Mouse (Mus musculus): ENCODE data around the gene Psenen.

The Psenen gene

DNA sequence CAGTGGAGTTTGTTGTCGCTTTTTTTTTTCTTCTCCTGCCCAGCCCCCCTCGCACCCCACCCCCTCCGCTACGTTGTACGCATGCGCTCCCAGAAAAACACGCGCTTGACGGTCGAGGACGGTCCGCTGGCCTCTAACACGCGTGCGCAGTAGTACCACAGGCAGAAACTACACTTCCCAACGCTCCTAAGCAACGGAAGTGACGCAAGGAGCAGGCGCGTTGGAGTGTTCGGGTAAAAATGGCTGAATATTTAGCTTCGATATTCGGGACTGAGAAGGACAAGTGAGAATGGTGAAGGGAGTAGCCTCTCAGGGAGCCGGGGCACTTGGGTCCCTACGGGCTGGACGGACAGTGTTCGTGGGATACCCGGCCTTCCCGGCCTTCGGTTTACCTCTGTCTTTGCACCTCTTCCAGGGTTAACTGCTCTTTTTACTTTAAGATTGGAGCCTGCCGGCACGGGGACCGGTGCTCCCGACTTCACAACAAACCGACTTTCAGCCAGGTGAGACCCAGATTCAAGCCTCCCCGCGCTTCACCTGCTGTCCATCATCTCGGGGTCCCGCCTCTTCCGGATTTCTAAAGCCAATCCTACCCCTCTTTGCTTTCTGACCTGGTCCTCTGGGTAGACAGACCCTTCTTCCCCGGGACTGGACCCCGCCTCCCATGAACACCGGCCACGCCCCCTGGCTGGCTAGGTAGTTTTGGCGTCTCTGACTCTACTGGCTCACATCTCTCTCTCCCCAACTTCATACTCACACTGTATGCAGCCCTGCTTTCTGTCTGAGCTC lies at the start of gene Psenen, which contains the start of the genes U2af1l4 and Gm49396:
Gene Psenen, minus strand, starts transcription at position 511 of the 789 bp plus-strand sequence.
Gene U2af1l4, plus strand, starts transcription at position 185 of the 789 bp plus-strand sequence.
Gene Gm49396, plus strand, starts transcription at position 228 of the 789 bp plus-strand sequence.
- peak; percentile 99 for DNase-seq (ENCODE audit: low read depth)

GRCm38 (mm10) chr7:30612654-30613402 lies 49.4 kb upstream of the Psenen start, which contains the start of gene Upk1a:
TSS of gene Upk1a (minus strand) at chr7:30612847.
- no peak for DNase-seq (ENCODE audit: low read depth)

DNA sequence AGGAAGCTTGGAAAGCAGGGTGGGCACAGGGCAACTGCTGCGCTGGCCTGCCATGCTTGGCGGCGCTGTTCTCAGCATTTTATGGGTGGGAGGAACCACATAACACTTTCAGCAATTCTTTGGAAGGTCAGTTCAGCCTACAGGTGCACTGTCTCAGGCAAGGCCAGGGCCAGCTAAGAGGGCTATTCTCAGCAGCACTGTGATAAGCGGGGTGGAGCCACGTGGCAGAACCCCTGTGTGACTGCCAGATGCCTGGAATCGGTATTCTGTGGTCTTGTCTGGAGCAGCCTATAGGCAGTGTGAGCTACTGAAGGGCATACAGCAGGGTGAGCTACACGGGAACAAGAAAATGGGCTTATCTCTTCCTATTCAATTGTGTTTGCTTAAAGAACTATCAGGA lies 46.6 kb upstream of the Psenen start:
- no peak for DNase-seq (ENCODE audit: low read depth)

GRCm38 (mm10) chr7:30608476-30608875 lies 45.0 kb upstream of the Psenen start:
- DNase-seq (ENCODE audit: low read depth): no peak

GRCm38 (mm10) chr7:30607706-30608309 lies 44.4 kb upstream of the Psenen start:
- DNase-seq (ENCODE audit: low read depth): peak; percentile 70

DNA sequence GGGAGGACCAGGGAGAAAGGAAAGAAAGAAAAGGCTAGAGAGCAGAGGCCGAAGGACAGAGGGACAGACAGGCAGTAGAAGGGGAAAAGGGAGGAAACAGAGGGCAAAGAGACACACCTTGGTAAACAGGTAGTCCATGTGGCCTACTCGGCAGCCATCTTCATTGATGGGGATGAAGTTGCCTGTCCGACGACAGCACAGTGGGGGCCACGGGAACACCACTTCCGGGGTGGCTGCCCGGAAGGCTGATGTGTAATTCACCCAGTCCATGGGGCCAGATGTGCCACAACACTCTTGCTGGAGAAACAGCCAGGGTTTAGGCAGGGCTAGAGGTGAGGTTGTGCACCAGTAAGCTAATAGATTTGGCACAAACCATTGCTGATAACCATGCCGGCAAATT lies 41.5 kb upstream of the Psenen start:
- no peak for DNase-seq (ENCODE audit: low read depth)

- DNase-seq (ENCODE audit: low read depth): no peak
These were observed 41.0 kb upstream of the Psenen start for GRCm38 (mm10) chr7:30604424-30604823.

DNA sequence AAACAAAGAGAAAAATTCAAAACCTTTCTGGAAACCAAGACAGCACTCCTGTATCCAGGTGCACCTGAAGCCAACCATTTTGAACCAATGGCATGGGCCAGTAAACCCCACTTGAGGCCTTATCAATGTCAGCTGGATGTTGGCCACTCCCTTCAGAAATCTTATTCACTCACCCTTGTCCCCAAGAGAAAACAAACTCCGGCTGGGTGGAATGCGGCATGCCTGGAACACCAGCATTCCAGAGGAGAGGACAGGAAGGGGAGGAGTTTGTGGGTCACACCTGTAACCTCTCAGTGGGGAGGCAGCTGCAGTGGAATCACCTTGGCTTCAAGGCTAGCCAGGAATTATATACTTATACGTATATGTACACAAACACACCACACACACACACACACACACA lies 39.2 kb upstream of the Psenen start:
- no peak for DNase-seq (ENCODE audit: low read depth)

DNA sequence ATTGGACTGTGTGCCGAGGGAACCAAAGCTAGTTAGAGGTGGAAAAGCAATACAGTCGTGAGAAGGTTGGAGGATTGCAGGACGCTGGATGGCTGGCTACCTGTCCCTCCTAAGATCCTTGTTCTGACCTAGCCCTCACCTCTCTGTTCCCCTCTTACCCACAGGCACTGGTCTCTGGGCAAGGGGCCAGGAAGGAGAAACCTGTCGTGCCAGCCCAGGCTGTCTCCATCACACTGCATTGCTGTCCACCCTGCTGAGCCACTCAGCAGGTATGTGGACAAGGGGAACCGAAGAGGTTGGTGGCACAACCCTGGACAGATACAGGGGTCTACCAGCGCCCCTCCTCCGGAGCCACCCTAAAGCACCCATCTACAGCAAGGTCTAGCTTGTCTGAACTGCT lies 37.2 kb upstream of the Psenen start:
- no peak for DNase-seq (ENCODE audit: low read depth)

- DNase-seq (ENCODE audit: low read depth): no peak
These were observed 36.5 kb upstream of the Psenen start for GRCm38 (mm10) chr7:30599933-30600353.

DNA sequence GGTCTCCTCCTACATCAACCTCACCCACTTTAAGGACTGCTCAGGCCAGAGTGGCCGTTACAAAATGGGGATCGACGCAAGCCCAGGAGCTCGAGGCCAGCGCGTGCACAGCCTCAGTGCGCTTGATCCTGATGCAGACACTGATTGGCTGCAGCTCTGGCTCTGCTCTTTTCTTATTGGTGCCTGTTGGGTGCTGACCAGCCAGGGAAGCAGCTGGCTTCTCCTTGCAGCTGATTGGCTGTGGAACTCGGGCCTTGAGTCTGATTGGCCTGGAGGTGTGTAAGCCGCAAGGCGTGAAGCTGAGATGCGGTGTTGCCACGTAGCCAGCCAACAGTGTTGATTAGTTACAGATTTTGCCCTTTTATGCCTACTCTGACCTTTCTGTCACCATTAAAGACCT lies 35.4 kb upstream of the Psenen start, which contains the start of gene Zbtb32:
Gene Zbtb32, minus strand, starts transcription at position 124 of the 400 bp plus-strand sequence.
- DNase-seq (ENCODE audit: low read depth): no peak

GRCm38 (mm10) chr7:30596811-30597210 lies 33.4 kb upstream of the Psenen start:
- no peak for DNase-seq (ENCODE audit: low read depth)

- no peak for DNase-seq (ENCODE audit: low read depth)
These were observed 32.7 kb upstream of the Psenen start for GRCm38 (mm10) chr7:30596093-30596492.

DNA sequence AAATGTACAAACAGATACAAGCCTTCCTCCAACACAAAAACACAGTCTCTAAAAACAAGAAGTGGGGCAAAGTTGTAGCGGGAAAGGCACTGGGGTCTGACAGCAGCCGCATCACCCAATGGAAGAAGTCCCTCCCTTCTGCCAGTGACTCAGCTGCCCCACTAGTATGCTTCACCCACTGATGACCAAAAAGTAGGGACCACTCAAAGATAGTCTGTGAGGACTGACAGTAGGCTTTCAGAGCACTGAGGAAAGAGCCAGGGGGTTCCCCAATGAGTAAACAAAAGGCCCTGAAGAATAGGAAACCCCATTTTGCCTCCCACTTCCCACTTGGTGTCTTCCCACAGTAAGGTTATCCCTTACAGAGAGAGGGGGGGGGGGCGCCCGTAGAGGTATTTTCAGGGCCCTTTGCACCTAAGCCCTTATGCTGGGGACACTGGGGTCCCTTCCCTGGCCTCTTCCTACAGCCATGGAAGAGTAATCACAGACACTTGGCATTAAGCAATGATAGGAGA lies 31.1 kb upstream of the Psenen start:
- no peak for DNase-seq (ENCODE audit: low read depth)

DNA sequence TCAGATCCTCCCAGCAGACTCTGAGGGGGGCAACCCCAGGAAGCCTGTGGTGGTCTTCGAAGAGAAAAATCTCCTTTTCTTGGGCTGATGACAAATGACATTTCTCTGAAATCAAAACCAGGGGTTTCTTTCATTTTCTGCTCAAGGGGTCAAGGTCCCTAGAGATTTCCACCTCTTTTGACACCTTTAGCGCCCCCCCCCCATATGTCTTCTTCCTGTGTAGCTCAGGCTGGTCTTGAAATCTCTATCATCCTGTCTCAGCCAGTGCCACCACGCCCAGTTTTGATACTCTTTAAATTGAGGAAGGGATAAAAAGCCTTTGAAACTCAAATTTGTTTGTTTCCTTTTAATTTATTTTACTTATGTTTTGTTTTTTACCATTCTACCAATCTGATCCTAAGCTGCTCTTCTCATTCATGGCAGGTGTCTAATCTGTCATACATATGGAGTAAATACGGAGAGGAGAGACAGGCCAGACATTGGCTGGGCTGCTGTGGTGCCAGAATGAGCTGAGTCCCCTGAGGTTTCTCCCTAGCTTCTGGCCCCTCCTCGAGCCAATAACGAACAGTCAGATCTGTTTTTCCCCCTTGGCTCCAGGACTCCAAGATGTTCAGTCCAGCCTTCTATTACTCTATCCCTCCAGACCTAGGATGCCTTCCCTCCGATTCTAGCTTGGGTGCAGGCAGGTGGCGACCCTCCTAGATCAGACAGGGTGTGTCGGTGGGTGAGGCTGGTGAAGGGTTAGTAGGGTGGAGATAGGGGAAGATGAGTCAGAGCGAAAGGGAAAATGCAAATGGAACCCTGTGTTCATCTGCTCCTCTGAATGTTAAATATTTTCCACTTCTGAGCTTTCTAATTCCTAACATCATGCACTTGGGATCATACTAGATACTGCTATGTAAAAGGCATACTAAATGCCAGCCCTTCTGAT lies 30.4 kb upstream of the Psenen start:
- DNase-seq (ENCODE audit: low read depth): no peak

DNA sequence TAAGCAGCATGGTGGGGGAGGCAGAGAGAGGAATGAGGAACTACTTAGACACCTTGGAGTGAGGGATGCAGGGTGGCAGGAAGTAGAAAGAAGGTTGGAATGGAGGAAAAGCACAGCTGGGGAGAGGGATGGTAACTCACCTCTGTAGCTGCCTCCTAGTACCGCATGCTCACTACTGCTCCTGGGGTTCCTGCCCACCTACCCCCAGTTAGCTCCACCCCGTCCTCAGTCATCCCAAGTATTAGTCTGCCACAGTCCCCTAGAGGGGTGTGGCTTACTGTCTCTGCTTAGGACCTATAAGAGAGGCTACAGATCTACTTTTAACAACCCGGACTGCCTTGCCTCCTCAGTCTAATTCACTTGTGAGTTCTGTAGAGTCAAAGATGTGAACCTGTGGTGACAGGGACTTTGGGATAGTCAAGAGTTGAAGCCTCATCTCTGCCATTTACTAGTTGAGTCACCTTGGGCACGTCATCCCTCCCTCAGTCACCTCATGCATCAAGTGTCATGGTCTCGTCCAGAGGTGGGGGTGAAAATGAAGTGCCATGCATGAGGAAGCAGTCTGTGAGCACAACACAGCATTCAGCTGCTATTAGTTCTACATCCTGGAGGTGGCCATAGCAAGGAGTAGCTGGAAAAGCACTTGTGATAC lies 29.5 kb upstream of the Psenen start:
- DNase-seq (ENCODE audit: low read depth): no peak

- no peak for DNase-seq (ENCODE audit: low read depth)
These were observed 28.2 kb upstream of the Psenen start for GRCm38 (mm10) chr7:30591605-30591951.

GRCm38 (mm10) chr7:30590927-30591604 lies 27.6 kb upstream of the Psenen start:
- no peak for DNase-seq (ENCODE audit: low read depth)

DNA sequence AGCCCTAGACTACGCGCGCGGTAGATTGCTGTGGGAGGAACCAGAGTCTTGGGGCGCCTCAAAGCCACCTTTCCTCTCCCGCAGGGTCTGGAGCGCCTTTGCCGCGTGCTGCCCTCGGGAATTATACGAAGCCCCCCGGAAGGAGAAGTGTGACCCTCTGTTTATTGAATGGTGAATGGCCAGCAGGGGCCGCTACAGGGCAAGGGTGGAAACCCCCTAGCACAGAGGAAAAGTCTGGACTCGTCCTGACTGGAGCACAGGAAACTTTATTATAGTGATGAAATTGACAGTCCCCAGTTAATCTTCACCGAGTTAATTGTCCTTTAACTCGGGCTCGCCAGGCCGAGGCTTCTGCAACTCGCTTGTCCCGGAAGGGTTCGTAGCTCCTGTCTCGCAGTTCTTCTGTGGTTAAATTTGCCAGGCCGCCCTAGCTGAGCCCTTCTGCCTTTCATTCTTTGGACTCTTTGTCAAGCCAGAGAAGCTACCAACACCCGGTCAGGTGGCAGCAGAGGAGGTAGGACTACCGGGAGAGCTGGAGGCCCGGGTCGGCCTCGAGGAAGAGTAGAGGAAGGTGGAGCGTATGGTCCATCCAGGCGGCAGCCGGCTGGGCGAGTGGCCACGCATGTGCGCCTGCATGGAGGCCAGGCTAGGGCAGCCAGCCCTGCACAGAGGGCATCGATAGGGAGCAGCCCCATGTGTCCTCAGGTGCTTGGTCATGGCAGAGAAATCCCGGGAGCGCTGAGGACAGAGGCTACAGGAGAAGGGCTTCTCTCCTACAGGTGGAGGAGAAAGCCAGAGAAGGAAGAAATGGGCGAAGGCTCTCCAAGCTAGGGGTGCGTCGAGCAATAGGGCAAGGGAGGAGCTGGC lies 26.2 kb upstream of the Psenen start:
- DNase-seq (ENCODE audit: low read depth): peak; percentile 85

All from 416B (cell line).